Mouse (Mus musculus): ENCODE measurements around the gene Fgr. TPM values are rescaled to one million over a fixed set of nuclear protein-coding genes. Genes with fewer than 3 reads are reported as not detected.

Gene Fgr
- total RNA-seq, 2 experiments from 2014 or later, result not detected

GRCm38 (mm10) chr4:133043798-133044646 lies 70.1 kb downstream of the Fgr start:
- intact Hi-C loops (cut with DNase I), result no loop called here
- no peak for DNase-seq (ENCODE audit: low spot score in 2 of 2)

- no peak for DNase-seq (ENCODE audit: low spot score in 2 of 2)
- intact Hi-C loops (cut with DNase I), result no loop called here
Measured at GRCm38 (mm10) chr4:133044647-133045094, 70.8 kb downstream of the Fgr start.

GRCm38 (mm10) chr4:133045771-133046474 lies 72.0 kb downstream of the Fgr start:
- intact Hi-C loops (cut with DNase I), result no loop called here
- DNase-seq (ENCODE audit: low spot score in 2 of 2), result no peak

- intact Hi-C loops (cut with DNase I), result no loop called here
- DNase-seq (ENCODE audit: low spot score in 2 of 2), result no peak
Measured at GRCm38 (mm10) chr4:133046691-133047352, 72.9 kb downstream of the Fgr start.

- intact Hi-C loops (cut with DNase I), result no loop called here
- no peak for DNase-seq (ENCODE audit: low spot score in 2 of 2)
Measured at GRCm38 (mm10) chr4:133047353-133048105, 73.6 kb downstream of the Fgr start.

GRCm38 (mm10) chr4:133049071-133049920 lies 75.4 kb downstream of the Fgr start:
- peak in 1 of 2 experiments; percentile 49 for DNase-seq (ENCODE audit: low spot score in 2 of 2)
- intact Hi-C loops (cut with DNase I), result no loop called here

GRCm38 (mm10) chr4:133050196-133050836 lies 76.4 kb downstream of the Fgr start:
- DNase-seq (ENCODE audit: low spot score in 2 of 2), result no peak
- intact Hi-C loops (cut with DNase I), result no loop called here

- intact Hi-C loops (cut with DNase I), result no loop called here
- DNase-seq (ENCODE audit: low spot score in 2 of 2), result no peak
Measured at GRCm38 (mm10) chr4:133050837-133051549, 77.1 kb downstream of the Fgr start.

- no peak for DNase-seq (ENCODE audit: low spot score in 2 of 2)
- intact Hi-C loops (cut with DNase I), result no loop called here
Measured at GRCm38 (mm10) chr4:133051550-133051865, 77.6 kb downstream of the Fgr start.

Other genes with a start within 250 kb of the Fgr start
- gene Xkr8, start 241.5 kb upstream of the Fgr start, total RNA-seq (2021), result 1 to 10 TPM; 1.9 to 3.8 TPM
- 1 to 10 TPM; 2.2 to 2.9 TPM for gene Smpdl3b, start 216.8 kb upstream of the Fgr start, total RNA-seq (2021)
- gene Rpa2, start 205.8 kb upstream of the Fgr start, total RNA-seq (2021), result 10 to 100 TPM; 12.1 to 13.3 TPM
- gene Themis2, start 177.7 kb upstream of the Fgr start, total RNA-seq (2021), result under 1 TPM; 0.90 to 0.97 TPM
- gene Ppp1r8, start 130.9 kb upstream of the Fgr start, total RNA-seq (2021), result 10 to 100 TPM; 41.8 to 43.1 TPM
- gene Stx12, start 89.6 kb upstream of the Fgr start, total RNA-seq (2021), result 100 to 1,000 TPM in 1 of 2 experiments, 10 to 100 TPM in 1; 96.2 to 104 TPM
- gene Fam76a, start 51.5 kb upstream of the Fgr start, total RNA-seq (2021), result 10 to 100 TPM; 34.7 to 38.6 TPM
- gene Ahdc1, start 37.2 kb downstream of the Fgr start, total RNA-seq (2021), result 10 to 100 TPM; 78.4 to 81.6 TPM
- 10 to 100 TPM; 27.3 to 34.8 TPM for gene Wasf2, start 156.4 kb downstream of the Fgr start, total RNA-seq (2021)
- gene Cd164l2, start 238.0 kb downstream of the Fgr start, total RNA-seq (2021), result 1 to 10 TPM; 2.4 to 4.1 TPM
- gene Gpr3, start 238.4 kb downstream of the Fgr start, total RNA-seq (2021), result 1 to 10 TPM; 7.4 to 10.0 TPM

Measured in left cerebral cortex, postnatal 14 days (tissue).